Mouse (Mus musculus) brain, adult 2 months (tissue): ENCODE measurements around the gene Ralgds.

ENCODE experiments used
- DNase-seq: peaks from one replicate; pipeline ENCODE4 v3.0.0; 2011; ENCODE audit warnings: low read depth, low spot score

Gene Ralgds

GRCm38 (mm10) chr2:28557452-28557851 is 44.5 kb downstream of the Ralgds start:
- no peak for DNase-seq

- DNase-seq, result no peak
These were observed 50.4 kb downstream of the Ralgds start, which contains the start of gene Cel for GRCm38 (mm10) chr2:28563303-28563702. Gene Cel (minus strand): TSS chr2:28563403.

GRCm38 (mm10) chr2:28563830-28564229 is 50.9 kb downstream of the Ralgds start:
- DNase-seq, result no peak

- DNase-seq, result no peak
These were observed 51.5 kb downstream of the Ralgds start for GRCm38 (mm10) chr2:28564380-28564779.

- DNase-seq, result peak; percentile 48
These were observed 53.6 kb downstream of the Ralgds start for GRCm38 (mm10) chr2:28566545-28566944.

GRCm38 (mm10) chr2:28569903-28570302 is 57.0 kb downstream of the Ralgds start:
- no peak for DNase-seq

GRCm38 (mm10) chr2:28575341-28575740 is 62.4 kb downstream of the Ralgds start:
- no peak for DNase-seq

GRCm38 (mm10) chr2:28576815-28577214 is 63.9 kb downstream of the Ralgds start:
- peak; percentile 22 for DNase-seq

- DNase-seq, result peak; percentile 17
These were observed 65.1 kb downstream of the Ralgds start for GRCm38 (mm10) chr2:28578003-28578402.

- peak; percentile 97 for DNase-seq
These were observed 69.9 kb downstream of the Ralgds start for GRCm38 (mm10) chr2:28582647-28583353.

GRCm38 (mm10) chr2:28583651-28584050 is 70.7 kb downstream of the Ralgds start, which contains the start of gene Gtf3c5:
Gene Gtf3c5 (minus strand): TSS chr2:28583751.
- no peak for DNase-seq

GRCm38 (mm10) chr2:28585043-28585571 is 72.2 kb downstream of the Ralgds start:
- DNase-seq, result peak; percentile 93

- DNase-seq, result no peak
These were observed 72.8 kb downstream of the Ralgds start for GRCm38 (mm10) chr2:28585730-28586129.

- no peak for DNase-seq
These were observed 75.6 kb downstream of the Ralgds start for GRCm38 (mm10) chr2:28588574-28588973.

- DNase-seq, result no peak
These were observed 78.6 kb downstream of the Ralgds start for GRCm38 (mm10) chr2:28591479-28591878.

GRCm38 (mm10) chr2:28592809-28593208 is 79.9 kb downstream of the Ralgds start:
- DNase-seq, result peak; percentile 66

GRCm38 (mm10) chr2:28596021-28596420 is 83.1 kb downstream of the Ralgds start:
- DNase-seq, result no peak

GRCm38 (mm10) chr2:28596998-28597397 is 84.1 kb downstream of the Ralgds start:
- no peak for DNase-seq

GRCm38 (mm10) chr2:28597733-28598547 is 85.0 kb downstream of the Ralgds start:
- DNase-seq, result no peak

- DNase-seq, result no peak
These were observed 86.0 kb downstream of the Ralgds start for GRCm38 (mm10) chr2:28598692-28599568.

- DNase-seq, result no peak
These were observed 86.6 kb downstream of the Ralgds start for GRCm38 (mm10) chr2:28599569-28599900.
